Mouse (Mus musculus) limb, embryonic 11.5 days (tissue): ENCODE data around the gene Ndufaf2. TPM values are rescaled to one million over a fixed set of nuclear protein-coding genes. Genes with fewer than 3 reads are reported as not detected.
A peak's percentile ranks its signal among the peaks of the same experiment; 100 is the strongest.

ENCODE experiments used
- ATAC-seq: fragments of 200-750 bp; cut with Nextera tagmentation; 2 replicates; pipeline ENCODE4 v1.8.0; 2017; ENCODE audit warnings: low read depth; ENCODE audit not compliant: insufficient number of reproducible peaks, low FRiP score, low TSS enrichment
- DNase-seq: peaks from one replicate; pipeline ENCODE4 v3.0.0-alpha.2; 2015; ENCODE audit warnings: low spot score
- H3K27ac ChIP-seq: fragments of 300-500 bp; sonication (generic); replicated peaks from 2 replicates; pipeline ENCODE4 v1.5.1; 2014; ENCODE audit warnings: low read depth, mild to moderate bottlenecking, low read length
- H3K27me3 ChIP-seq: fragments of 300-500 bp; sonication (generic); 2 replicates; pipeline ENCODE4 v1.6.1; 2014; ENCODE audit warnings: mild to moderate bottlenecking, low read length, mixed read lengths; ENCODE audit not compliant: control insufficient read depth, insufficient read depth
- H3K36me3 ChIP-seq: fragments of 300-500 bp; sonication (generic); 2 replicates; pipeline ENCODE4 v1.6.1; 2014; ENCODE audit warnings: mild to moderate bottlenecking, low read length, moderate library complexity, mixed read lengths; ENCODE audit not compliant: control insufficient read depth, insufficient read depth
- H3K4me1 ChIP-seq: fragments of 300-500 bp; sonication (generic); 2 replicates; pipeline ENCODE4 v1.6.1; 2014; ENCODE audit warnings: low read length, mixed read lengths; ENCODE audit not compliant: control insufficient read depth, insufficient read depth
- H3K4me2 ChIP-seq: fragments of 300-500 bp; sonication (generic); 2 replicates; pipeline ENCODE4 v1.6.1; 2014; ENCODE audit warnings: low read depth, mild to moderate bottlenecking, moderate library complexity; ENCODE audit not compliant: severe bottlenecking
- H3K4me3 ChIP-seq: fragments of 300-500 bp; sonication (generic); 2 replicates; pipeline ENCODE4 v1.5.1; 2014; ENCODE audit warnings: low read depth, low read length
- H3K9ac ChIP-seq: fragments of 300-500 bp; sonication (generic); 2 replicates; pipeline ENCODE4 v1.6.1; 2014; ENCODE audit warnings: mild to moderate bottlenecking, low read length
- H3K9me3 ChIP-seq: fragments of 300-500 bp; sonication (generic); 2 replicates; pipeline ENCODE4 v1.6.1; 2016; ENCODE audit warnings: low read length; ENCODE audit not compliant: control insufficient read depth
- WGBS: fragments of 180-500 bp; shearing (Covaris S2); extraction: QIAGEN DNeasy Blood & Tissue Kit; methylation state at CpG from one replicate; pipeline ENCODE4 v1.1.7; 2014; 5-methylcytosine and 5-hydroxymethylcytosine counted together
- polyA plus RNA-seq: library from polyadenylated mRNA; unstranded; fragments of >200 nt; fragmentation: Nextera tagmentation; extraction: Ambion mirVana; gene quantifications from 2 replicates; pipeline ENCODE4 v1.2.1, GENCODE M21; 2014

The Ndufaf2 gene
- polyA plus RNA-seq, 1 experiment from 2014 or later, result 102 TPM

DNA sequence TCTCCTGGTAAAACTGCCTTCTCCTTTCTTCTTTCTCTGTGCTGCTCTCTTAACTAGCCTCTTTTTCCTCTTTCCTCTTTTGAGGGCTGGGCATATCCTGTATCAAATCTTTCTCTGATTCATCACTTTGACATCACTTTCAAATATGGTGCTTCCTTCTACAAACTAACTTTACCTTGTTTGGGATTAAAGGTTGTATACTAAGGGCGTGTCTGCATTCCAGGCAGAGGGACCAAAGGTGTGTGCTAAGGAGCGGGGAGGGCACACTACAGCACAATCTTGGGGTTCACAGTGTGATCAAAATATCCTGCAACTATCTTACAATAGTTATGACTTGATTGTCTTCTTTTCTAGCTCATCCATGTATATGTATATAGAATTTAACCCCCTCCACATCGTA lies 112.4 kb downstream of the Ndufaf2 start:
- 92% methylated on average over 3 of the region's 3 CpGs for whole genome bisulfite sequencing
- no peaks in the 10 kb centered on the region for H3K27me3 ChIP-seq
- peak; percentile 7 for DNase-seq
- H3K9ac ChIP-seq, result no peak overlapping the region
- H3K4me3 ChIP-seq, result no peak overlapping the region
- no peak overlapping the region for H3K4me2 ChIP-seq
- no peaks in the 10 kb centered on the region for H3K9me3 ChIP-seq
- H3K36me3 ChIP-seq, result no peaks in the 10 kb centered on the region
- no peak overlapping the region for H3K27ac ChIP-seq
- ATAC-seq, result no peak
- peaks cover 10% of the 10 kb centered on the region; the same call in 1 of the 2 replicates for H3K4me1 ChIP-seq

DNA sequence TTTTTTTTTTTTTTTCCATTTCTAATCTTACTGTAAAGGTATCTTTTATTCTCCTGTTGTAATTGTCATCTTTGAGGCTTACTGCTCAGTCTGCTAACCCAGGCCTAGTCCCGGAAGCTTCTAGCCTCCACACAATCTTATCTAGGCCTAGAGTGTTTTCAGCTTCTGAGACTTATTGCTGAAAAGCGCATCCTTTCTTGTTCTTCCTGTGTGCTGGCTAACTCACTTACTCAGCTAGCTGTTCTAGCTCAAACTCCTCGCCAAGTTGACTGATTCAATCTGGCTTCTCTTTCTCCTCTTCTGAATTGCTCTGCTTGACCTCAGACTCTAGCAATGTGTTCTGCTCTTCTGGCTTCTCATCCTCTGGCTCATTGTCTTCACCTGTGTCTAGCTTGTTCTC lies 112.8 kb downstream of the Ndufaf2 start:
- 88% methylated on average over 3 of the region's 3 CpGs for WGBS
- no peaks in the 10 kb centered on the region for H3K9me3 ChIP-seq
- peak; percentile 14 for DNase-seq
- H3K4me2 ChIP-seq, result peak overlapping the region; percentile 20; the same call in 1 of the 2 replicates
- H3K4me3 ChIP-seq, result no peak overlapping the region
- no peak for ATAC-seq
- H3K9ac ChIP-seq, result no peak overlapping the region
- H3K4me1 ChIP-seq, result peaks cover 10% of the 10 kb centered on the region; the same call in 1 of the 2 replicates
- H3K36me3 ChIP-seq, result no peaks in the 10 kb centered on the region
- H3K27me3 ChIP-seq, result no peaks in the 10 kb centered on the region
- H3K27ac ChIP-seq, result no peak overlapping the region

DNA sequence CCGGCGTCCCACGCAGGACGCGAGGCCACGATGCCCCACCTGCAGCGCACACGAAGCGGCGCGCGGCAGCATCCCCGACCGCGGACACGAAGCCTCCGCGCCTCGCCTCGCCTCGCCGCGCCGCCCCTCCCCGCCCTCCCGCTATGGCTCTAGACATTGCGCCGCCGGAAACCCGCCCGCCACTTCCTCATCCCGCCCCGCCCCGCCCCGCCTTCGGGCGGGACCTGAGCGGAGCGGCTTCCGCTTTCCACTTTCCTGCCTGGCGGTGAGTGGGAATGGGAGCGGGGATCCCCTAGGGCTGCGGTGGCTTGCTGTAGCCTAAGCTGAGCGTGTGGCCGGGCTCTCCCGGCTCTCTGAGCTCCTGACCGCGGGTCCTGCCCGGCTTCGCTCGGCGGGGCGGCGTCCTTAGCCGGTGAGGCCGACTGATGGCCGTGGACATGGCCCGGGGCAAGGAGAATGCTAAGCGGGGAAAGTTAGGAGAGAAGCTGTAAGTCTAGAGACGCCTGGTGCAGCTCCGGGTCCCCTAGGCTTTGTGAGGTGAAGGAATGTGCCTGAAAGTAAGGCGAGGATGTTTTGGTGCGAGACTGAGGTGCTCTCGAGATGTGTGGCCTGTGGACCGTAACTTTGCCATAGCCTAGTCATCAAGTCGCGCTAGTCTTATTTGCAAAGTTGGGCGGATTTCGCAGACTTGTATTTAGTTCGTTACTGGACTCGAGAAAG lies 114.0 kb downstream of the Ndufaf2 start, which contains the start of gene Smim15:
TSS of gene Smim15 (plus strand) at position 225 of the 720 bp plus-strand sequence.
- Histone ChIP-seq H3K36me3 (no peaks in the 10 kb centered on the region), H3K4me3 (peak within 1 kb of the TSS; percentile 92), H3K9ac (peak within 1 kb of the TSS; percentile 97), H3K4me1 (peaks cover 10% of the 10 kb centered on the region; the same call in 1 of the 2 replicates), H3K9me3 (no peaks in the 10 kb centered on the region), H3K4me2 (peak within 1 kb of the TSS; percentile 64), H3K27me3 (no peaks in the 10 kb centered on the region), H3K27ac (peak within 1 kb of the TSS; percentile 91)
- peak; percentile 98 for ATAC-seq
- peak; percentile 93 for DNase-seq
- WGBS, result under 1% methylated on average over 67 of the region's 71 CpGs

DNA sequence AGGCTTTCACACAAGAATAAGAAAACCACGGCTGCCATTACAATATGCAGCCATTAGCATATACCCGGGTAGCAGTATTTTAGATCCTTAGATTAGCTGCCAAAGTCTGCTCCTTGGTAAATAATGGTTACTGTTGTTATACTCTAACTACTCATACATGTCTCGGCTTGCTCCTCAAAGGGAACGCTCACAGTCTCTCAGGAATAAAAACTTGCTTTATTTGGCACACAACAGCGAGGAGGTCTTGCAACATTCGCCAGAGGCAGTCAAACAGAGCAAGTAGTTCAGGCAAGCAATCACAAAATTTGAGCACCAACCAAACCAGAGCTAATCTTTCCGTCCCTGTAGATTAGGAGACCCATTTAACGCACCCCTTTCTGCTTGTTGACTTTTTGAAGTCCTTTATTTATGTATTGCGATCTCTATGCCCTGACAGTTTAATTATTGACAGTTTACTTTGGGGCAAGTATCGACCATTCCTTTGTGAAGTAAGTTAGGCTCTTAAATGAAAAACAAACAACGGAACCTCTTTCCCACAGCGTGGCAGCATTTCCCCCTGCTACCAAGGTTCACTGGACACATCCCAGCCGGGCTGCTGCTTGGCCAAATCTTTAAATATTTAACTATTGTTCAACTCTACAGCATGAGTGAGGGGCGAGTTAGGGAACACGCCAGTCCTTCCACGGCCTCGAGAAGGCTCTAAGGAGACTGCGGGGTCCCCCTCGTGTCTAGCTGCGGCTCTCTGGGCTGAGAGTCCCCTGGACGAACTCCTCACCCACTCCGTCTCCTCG lies 114.8 kb downstream of the Ndufaf2 start:
- ATAC-seq (peak; percentile 48; the same call in 1 of the 2 replicates), DNase-seq (peak; percentile 43)
- H3K36me3 ChIP-seq, result no peaks in the 10 kb centered on the region
- H3K4me3 ChIP-seq, result peak overlapping the region; percentile 92
- no peaks in the 10 kb centered on the region for H3K27me3 ChIP-seq
- no peaks in the 10 kb centered on the region for H3K9me3 ChIP-seq
- H3K27ac ChIP-seq, result peak overlapping the region; percentile 68; the same call in 1 of the 2 replicates
- H3K4me1 ChIP-seq, result peaks cover 10% of the 10 kb centered on the region; the same call in 1 of the 2 replicates
- peak overlapping the region; percentile 64 for H3K4me2 ChIP-seq
- WGBS, result 6% methylated on average over 23 of the region's 23 CpGs
- H3K9ac ChIP-seq, result peak overlapping the region; percentile 97

DNA sequence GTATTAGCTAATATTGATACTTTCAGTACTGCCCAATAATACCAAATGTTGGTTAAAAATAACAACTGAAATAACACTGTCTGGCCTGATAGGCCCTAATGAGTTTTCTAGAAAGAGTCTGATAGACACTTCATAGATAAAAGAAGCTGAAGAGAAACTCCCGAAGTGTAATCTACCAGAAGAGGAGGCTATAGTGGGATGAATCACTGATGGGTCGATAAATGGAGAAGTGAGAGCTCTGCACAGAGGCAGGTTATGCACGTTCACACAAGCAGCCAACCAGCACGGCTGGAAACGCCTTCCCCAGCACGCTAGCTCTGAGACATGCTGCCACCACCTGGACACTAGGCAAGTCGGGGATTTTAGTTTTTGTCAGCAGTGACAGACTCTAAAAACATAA lies 117.1 kb downstream of the Ndufaf2 start:
- 13% methylated on average over 7 of the region's 7 CpGs for WGBS

DNA sequence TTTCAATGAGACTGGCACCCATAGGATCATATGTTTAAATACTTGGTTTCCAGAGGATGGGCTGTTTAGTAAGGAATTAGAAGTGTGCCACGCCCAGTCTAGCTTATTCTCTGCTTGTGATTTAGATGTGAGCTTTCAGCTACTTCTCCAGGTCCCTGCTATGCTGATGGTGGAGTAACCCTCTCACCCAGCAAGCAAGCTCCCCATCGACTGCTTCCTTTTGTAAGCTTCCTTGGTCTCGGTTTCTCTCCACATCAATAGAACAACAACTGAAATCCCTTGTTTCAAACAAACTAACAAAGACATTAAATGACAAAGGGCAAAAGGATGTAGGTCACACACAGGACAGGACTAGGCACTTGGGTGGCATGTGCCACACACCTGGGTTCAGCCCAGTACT lies 118.0 kb downstream of the Ndufaf2 start:
- ATAC-seq (no peak), DNase-seq (no peak)
- H3K4me2 ChIP-seq, result no peak overlapping the region
- H3K9me3 ChIP-seq, result no peaks in the 10 kb centered on the region
- no peak overlapping the region for H3K9ac ChIP-seq
- no peaks in the 10 kb centered on the region for H3K36me3 ChIP-seq
- H3K27ac ChIP-seq, result no peak overlapping the region
- WGBS, result 77% methylated on average over 3 of the region's 3 CpGs
- H3K4me1 ChIP-seq, result peaks cover 8% of the 10 kb centered on the region; the same call in 1 of the 2 replicates
- no peaks in the 10 kb centered on the region for H3K27me3 ChIP-seq
- H3K4me3 ChIP-seq, result no peak overlapping the region

More for the DNA sequence above, 117.1 kb downstream of the Ndufaf2 start:
- peaks cover 10% of the 10 kb centered on the region; the same call in 1 of the 2 replicates for H3K4me1 ChIP-seq
- H3K27ac ChIP-seq, result no peak overlapping the region
- peak; percentile 72 for DNase-seq
- no peaks in the 10 kb centered on the region for H3K9me3 ChIP-seq
- no peak overlapping the region for H3K4me2 ChIP-seq
- no peak overlapping the region for H3K9ac ChIP-seq
- no peak for ATAC-seq
- no peak overlapping the region for H3K4me3 ChIP-seq
- H3K36me3 ChIP-seq, result no peaks in the 10 kb centered on the region
- no peaks in the 10 kb centered on the region for H3K27me3 ChIP-seq

DNA sequence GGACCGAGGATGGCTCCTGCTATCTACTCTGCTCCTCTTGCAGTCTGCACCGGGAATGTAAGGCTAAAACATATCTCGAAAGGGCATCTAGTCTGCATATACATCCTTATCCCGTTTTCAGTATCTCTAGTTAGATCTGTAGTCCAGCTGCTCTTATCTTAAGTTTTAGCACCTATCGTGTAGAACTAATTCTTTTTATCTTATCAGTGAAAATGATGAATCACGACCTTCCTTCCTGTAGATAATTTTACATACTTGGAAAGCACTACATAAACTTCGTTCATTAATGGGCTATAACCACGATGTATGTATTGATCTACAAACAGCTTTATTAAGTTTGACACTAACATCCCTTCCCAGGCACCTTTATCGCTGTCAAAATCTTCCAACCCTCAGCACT lies 118.5 kb downstream of the Ndufaf2 start:
- Histone ChIP-seq H3K9me3 (no peaks in the 10 kb centered on the region), H3K27ac (no peak overlapping the region), H3K9ac (no peak overlapping the region), H3K27me3 (no peaks in the 10 kb centered on the region), H3K4me1 (peaks cover 8% of the 10 kb centered on the region; the same call in 1 of the 2 replicates), H3K36me3 (no peaks in the 10 kb centered on the region), H3K4me3 (no peak overlapping the region), H3K4me2 (no peak overlapping the region)
- DNase-seq (peak; percentile 17), ATAC-seq (no peak)
- 72% methylated on average over 9 of the region's 9 CpGs for WGBS

DNA sequence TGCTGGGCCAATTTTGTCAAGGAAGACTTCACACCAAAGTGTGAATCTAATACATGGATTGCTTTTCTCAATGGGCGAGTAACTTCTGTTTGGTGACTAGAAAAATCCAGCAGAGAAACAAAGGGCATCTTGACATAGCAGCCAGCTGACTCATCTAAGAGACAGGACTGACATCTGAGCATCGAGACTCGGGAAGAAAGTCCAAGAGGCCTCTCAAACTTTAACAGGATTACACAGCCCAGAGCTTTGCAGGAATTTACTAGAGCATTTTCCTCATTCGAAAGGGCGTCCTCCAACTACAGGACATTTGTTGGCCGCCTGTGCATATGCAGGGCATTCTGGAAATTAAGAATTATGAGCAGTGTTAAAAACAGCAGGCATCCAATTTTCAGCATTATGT lies 119.0 kb downstream of the Ndufaf2 start:
- Histone ChIP-seq H3K36me3 (no peaks in the 10 kb centered on the region), H3K27me3 (no peaks in the 10 kb centered on the region), H3K9ac (no peak overlapping the region), H3K4me3 (no peak overlapping the region), H3K9me3 (no peaks in the 10 kb centered on the region), H3K4me1 (peaks cover 8% of the 10 kb centered on the region; the same call in 1 of the 2 replicates), H3K27ac (no peak overlapping the region), H3K4me2 (no peak overlapping the region)
- 74% methylated on average over 6 of the region's 6 CpGs for WGBS
- ATAC-seq, result no peak
- peak; percentile 1 for DNase-seq
